Mouse (Mus musculus): Measurements from ENCODE around the gene Olfr1471.
"Not testable (repeated sequence)": the region's sequence is repeated elsewhere in the genome, so short reads cannot be mapped to it uniquely, and the experiment has no call there.

Gene Olfr1471

DNA sequence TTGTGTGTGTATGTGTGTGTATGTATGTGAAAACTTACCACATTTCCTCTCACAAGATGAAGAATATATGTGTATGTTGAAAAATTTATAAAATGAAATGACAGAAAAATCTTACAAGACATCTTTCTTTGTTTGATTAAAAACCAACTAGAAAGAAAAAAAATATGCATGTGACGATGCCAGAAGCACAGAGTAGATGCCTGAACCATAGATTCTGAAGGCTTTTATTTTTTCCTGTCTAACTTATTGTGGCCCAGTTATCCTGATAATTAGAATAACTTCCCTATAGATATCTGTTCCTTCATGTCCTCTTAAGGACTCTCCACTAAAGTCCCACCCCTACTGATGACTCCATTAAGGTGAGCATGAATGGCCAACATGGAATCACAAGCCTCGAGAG is at the start of gene Olfr1471:
Olfr1471 (plus strand) TSS at position 301 of the 400 bp plus-strand sequence.
- not testable (repeated sequence) for DNase-seq

GRCm38 (mm10) chr19:13407549-13407948 is 35.7 kb upstream of the Olfr1471 start, which contains the start of gene Olfr1469:
Gene Olfr1469, plus strand, starts transcription at chr19:13407849.
- no peak for DNase-seq

- no peak for DNase-seq
Measured at GRCm38 (mm10) chr19:13455986-13456385, 12.8 kb downstream of the Olfr1471 start, which contains the start of gene Olfr1472. Gene Olfr1472, minus strand, starts transcription at chr19:13456086.

GRCm38 (mm10) chr19:13469265-13469664 is 26.1 kb downstream of the Olfr1471 start, which contains the start of gene Olfr1474:
Gene Olfr1474, plus strand, starts transcription at chr19:13469565.
- not testable (repeated sequence) for DNase-seq

- no peak for DNase-seq
Measured at GRCm38 (mm10) chr19:13480096-13480495, 36.9 kb downstream of the Olfr1471 start, which contains the start of gene Olfr1475. Gene Olfr1475, minus strand, starts transcription at chr19:13480196.

- DNase-seq = no peak
Measured at GRCm38 (mm10) chr19:13500246-13500645, 57.0 kb downstream of the Olfr1471 start, which contains the start of gene Olfr1477. Gene Olfr1477, plus strand, starts transcription at chr19:13500546.

Measured in kidney, postnatal 14 days (tissue).